Mouse (Mus musculus) layer of hippocampus, adult 11-12 months (tissue): ENCODE data around the gene Pld6.

ENCODE experiments used
- DNase-seq: peaks from one replicate; pipeline ENCODE4 v3.0.0; 2022; ENCODE audit warnings: low spot score

Gene Pld6

DNA sequence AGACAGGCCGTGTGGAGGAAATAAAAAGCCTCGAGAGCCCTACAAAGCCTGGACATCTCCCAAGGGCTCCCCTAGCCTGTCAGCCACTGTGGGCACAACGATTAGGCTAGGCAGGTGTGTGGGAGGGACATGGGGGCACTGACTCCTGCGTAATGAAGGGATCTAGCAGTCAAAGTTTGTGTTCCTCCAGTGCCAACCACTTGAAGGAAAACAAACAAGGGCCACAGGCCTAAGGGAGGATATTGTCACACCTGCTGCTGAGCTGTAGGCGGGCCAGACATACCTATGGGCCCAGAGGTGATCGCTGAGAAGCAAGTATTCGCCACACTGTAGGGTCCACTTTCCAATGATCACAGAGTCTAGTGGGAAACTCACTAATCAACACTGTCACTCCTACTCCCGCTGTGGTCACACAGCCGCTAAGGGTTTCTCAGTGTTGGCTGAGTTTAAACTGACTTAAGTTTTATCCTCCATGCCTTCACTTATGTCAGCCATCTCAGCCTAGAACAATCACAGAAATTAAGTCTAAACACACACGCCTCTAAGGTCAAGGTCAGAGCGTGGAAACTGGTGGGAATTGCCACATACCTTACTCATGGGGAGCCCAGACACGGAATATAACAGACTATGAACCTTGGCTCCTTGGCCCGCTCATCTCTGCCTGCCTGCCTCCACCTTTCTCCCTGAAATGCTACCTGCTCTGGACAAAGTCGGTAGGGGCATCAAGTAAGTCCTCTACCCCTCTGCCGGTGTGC is 824 bp downstream of the Pld6 start:
- no peak for DNase-seq

DNA sequence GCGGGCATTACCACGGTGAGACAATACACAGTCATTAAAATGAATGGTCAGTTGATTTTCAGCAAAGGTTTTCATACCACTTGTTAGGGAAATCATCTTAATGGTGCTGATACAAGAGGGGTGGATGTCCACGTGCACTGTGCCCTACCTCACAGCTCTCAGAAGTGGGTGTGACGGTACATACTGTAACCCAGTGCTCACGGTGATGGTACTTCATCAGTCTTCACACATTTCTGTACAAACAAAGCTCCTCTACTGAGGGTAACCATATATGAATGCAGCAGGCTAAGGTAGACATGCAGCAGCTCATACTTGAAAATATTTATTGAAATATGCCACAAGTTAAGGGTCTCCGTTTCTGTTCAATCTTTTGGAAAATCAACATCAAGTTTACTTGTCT is 3.9 kb downstream of the Pld6 start:
- no peak for DNase-seq

DNA sequence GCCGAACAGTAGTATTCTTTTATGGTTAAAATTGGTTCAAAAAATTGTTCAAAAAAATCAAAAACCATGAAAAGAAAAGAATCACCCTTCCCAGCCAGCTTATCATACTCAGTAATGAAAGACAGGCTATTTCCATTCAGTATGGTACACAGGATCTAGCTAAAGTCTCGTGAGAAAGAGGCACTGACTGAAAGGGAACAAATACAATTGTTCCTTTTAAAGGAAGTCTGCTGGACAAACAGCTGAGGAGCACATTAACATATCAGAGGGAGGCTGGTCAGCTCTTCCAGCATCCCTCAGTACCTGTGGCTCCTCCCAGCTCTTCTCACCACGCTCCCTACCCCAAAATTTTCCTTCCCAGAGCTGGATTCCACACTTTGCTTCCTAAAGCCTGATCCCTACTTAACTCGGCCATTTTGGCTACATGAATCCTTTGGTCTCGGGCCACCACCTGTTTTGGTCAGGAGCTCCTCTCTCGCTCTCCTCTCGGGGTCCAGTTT is 5.3 kb downstream of the Pld6 start:
- DNase-seq = no peak

DNA sequence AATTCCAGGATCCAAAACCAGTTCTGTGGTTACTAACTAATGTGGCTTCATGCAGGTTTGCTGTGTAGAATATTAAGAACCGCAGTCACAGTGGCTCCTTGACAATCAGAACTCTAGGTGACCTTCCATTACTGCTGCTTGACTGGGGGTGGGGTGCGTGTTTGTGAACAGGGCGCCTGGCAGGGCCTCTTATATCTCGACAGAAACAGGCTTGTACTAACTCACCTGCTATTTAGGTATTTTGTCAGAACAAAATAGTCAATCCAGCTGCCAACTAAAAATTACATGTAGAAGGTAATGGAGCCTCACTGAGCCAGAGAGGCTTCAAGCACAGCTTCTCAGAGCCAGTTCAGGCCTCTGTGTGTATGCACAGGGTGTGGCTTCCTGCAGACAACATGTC is 7.2 kb downstream of the Pld6 start:
- no peak for DNase-seq

DNA sequence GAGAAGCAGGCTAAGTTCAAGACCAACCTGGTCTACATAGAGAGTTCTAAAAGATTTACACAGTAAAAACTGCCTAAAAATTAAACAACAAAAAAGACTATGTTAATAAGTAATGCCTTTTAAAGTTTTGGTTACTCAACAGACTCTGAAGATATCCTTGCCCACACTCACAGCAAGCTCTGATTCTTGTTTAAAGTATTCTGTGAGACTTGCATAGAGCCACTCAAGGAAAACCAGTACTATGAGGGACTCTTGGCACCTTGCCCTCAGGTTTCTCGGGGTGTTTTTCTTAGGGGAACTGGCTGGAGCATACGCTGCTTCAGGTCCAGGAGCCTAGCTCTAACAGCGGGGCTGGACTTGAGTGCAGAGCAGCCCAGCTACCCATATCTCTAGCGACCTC is 8.0 kb downstream of the Pld6 start:
- no peak for DNase-seq

DNA sequence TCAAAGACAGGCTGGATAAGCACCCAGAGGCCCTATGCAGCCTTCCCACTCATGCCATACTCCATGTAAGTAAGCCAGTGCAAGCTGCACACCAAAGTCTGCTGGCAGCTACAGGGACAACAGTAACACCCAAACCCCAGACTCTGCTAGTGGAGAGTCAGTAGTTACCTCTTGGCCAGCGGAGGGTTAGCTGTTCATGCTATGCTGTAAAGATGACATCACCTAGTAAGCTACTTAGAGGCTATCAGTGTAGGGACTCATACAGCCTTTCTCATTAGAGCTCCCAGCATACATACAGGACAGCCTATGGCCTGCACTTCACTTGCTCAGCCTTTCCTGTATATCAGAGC is 8.6 kb downstream of the Pld6 start:
- no peak for DNase-seq

DNA sequence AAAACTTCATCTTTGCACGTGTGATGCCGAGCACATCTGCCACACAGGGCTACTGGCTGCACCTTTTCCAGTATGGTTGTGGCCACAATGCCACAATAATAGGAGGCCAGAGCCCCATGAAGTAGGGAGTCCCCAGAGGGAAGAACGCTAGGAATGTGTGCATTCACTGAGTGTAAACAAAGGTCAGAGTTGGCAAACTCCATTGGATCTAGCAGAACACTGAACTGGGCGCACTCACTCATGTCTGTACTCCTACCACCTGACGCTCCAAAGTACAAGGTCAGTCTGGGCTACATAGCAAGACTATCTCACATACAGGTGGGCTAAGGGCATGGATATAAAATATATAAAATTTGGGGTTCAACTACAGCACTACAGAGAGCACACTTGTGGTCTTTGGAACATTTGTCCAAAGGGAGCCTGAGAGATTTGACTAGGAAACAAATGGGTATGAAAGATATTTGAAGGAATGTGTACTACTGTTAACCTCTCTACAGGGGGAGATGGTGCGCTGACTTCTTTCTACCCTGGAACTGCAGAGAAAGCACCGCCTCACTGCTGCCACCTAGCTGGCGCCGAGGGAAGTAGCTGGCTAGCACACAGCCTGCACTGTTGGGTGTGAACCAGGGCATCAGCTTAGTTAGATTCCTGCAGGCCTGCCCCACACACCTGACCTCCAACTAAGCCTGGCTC is 9.1 kb downstream of the Pld6 start:
- peak; percentile 67 for DNase-seq

DNA sequence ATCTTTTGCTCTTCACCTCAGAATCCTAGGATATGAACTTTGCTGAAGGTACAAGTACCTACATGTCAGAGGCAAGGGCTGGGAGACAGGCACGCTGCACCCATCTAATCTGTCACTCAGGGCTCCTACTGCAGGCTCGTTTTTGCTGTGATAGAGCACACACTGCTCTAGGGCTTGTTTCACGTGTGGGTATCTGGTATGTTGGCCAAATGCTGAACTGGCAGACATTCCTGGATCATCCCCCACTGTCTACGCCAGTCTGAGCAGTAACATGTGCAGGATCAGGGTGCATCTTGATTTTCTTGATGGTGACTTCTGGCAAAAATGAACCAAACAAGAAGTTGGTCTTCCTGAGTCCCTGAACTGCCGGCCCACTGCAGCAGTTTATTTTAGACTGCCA is 10.2 kb downstream of the Pld6 start:
- peak; percentile 39 for DNase-seq

DNA sequence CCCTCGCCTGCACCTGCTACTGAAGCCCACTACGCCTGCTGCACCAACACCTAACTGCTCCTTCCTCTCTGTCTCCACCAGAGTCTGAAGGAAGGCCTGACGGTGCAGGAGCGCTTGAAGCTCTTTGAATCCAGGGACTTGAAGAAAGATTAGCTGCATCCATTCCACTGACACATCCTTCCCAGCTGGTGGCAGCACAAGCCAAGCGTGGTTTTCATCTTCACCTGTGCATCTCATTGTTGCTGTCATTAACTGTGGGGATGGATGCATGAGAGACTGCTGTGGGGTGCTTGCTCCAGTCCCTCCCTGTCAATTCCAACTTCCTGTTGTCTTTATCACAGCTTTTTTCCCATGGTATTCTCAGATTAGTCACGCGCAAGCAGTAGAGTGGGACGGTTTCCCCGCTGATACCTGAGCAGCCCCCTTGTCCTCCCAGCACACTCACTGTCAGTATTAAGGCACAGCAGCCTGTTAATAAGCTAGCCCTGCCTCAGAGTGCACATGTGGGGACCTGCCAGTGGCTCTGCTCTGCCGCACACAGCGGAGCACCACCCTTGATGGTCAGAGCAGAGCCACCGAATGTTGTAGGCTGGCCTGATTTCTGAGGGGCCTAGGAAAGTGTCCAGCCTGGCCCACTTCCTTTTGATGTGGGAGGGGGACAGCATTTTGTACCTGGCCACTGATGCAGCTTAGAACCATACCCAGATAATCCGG is 11.9 kb downstream of the Pld6 start:
- no peak for DNase-seq

DNA sequence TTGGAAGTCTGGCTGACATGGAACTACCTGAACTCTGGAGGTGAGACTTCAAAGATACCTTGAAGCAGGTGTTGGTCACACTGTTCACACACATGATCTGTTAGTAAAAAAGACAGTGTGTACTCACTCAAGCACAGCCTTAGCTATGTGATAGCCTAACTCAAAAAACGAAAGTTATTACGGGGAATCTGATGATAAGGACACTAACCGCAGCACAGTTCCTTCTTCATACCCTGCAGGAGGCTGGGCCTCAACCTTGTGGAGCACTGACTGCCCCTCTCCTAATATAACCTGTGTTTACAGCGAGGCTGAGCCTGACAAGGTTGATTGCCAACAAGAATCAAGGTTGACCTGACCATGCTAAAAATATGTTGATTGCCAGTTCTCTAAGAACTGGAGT is 12.9 kb downstream of the Pld6 start:
- DNase-seq = no peak

DNA sequence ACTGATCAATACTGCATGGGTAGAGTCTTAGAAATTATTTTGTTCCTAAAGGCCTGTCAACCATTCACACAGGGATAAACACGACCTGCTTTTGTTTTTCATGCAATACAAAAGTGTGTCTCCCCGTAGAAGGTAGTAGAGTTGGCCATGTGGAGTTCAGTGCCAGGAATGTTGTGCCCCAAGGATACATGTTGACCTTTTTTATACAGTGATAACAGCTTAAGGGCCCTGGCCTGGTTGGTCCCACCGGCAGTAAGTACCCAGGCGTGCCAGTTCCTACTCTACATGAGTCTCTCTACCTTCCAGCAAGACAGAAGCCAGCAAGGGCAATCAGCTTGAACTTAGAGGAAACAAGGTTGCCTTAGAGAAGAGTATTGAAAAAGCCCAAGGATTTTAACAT is 14.5 kb downstream of the Pld6 start:
- no peak for DNase-seq

DNA sequence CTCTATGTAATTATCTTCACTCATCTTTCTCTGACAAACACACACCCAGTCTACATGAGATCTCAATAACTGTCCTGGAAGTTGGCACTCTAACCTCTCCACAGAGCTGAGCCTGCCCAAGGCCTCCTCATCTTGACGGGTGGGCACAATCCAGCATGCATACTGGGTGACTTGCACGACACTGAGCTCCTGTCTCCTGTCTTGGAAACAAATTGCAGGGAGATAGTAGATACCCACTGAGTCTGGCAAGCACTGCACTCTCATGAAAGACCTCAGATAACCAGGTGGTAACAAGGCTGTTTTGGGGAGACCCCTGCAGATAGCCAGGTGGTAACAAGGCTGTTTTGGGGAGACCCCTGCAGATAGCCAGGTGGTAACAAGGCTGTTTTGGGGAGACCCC is 15.2 kb downstream of the Pld6 start:
- DNase-seq = no peak

DNA sequence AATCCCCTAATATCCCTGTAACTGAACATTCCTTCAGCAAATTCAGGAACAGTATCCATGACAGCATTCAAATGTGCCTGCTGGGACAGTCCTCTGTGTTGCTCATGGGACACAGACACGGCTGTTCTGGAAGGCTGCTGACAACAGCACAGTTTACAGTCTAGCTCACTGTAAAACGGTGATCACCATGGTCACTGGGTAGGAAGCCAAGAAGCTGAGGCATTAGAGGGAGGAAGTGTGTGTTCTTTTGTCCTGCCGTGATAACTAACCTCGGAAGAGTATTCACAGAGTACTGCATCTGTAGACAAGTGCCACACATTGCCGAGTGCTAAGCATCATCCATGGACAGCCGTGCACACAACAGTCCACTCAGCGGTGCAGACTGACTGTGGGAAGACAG is 16.7 kb downstream of the Pld6 start:
- DNase-seq = no peak

DNA sequence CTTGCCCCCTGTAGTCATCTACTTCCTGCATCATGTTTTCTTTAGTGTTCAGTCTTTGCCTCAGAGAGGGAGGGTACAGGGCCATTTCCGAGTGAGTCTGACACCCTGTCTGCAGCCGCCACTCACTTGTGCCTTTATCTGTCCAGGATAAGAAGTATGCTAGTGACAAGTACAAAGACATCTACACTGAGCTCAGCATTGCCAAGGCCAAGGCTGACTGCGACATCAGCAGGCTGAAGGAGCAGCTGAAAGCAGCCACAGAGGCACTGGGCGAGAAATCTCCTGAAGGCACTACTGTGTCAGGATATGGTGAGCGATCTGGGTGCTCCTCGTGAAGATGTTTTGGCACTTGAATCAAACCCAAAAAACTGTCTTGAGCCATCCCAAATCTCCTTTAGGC is 17.7 kb downstream of the Pld6 start:
- DNase-seq = no peak

DNA sequence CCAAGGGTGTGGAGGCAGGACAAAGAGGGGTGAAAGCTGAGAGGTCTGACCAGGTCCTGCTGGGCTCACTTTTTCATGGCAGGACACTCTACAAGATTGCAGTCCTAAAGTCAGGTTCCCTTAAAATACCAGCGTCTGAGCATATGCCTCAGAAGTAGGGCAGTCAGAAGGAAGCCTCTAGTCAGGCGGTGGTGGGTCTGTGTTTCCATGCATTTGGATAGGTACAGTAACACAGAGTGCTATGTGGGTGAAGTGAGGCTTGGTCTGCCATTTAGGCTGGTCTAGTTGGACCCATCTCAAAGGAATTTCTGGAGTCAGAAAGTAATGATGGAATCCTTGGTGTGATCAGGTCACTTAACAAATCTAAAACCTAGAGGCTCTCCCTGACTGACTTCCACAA is 18.1 kb downstream of the Pld6 start:
- DNase-seq = no peak

DNA sequence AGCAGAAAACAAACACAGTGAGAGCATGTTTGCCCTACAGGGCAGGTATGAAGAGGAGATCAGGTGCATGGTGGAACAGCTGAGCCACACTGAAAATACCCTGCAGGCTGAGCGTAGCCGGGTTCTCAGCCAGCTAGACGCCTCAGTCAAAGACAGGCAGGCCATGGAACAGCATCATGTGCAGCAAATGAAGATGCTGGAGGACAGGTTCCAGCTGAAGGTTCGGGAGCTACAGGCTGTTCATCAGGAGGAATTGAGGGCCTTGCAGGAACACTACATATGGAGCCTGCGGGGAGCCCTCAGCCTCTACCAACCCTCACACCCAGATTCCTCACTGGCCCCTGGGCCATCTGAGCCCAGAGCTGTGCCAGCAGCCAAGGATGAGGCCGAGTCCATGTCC is 26.6 kb downstream of the Pld6 start:
- DNase-seq = no peak

DNA sequence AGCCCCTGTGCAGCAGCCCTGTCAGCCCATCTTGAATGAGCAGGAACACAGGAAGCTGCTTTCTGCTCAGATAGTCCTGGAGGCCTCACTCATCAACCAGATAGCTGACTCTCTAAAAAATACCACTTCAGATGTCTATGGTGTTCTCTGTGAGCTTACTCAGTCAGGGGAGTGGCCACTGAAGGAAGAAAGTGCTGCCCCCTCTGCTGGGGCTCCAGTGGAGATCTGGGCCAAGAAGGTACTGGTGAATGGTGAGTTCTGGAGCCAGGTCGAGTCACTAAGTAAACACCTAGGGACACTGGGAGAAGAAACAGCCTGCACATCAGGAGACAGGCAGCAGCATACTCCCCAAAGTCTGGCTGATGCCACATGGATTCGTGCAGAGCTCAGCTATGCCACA is 27.8 kb downstream of the Pld6 start:
- DNase-seq = no peak

DNA sequence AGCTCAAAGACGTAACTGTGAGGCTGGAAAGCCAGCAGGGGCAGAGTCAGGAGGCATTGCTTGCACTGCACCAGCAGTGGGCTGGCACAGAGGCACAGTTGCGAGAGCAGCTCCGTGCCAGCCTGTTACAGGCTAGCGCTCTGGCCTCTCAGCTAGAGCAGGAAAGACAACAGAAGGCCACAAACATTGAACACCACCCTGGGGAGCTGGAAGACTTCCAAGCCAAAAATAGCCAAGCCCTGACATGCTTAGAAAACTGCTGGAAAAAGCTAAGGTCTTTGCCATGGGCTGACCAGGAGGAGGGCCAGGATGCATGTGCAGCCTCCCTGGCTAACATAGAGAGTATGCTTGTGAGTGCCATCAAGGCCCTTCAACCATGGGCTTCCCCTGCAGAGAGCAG is 28.3 kb downstream of the Pld6 start:
- DNase-seq = peak; percentile 72

DNA sequence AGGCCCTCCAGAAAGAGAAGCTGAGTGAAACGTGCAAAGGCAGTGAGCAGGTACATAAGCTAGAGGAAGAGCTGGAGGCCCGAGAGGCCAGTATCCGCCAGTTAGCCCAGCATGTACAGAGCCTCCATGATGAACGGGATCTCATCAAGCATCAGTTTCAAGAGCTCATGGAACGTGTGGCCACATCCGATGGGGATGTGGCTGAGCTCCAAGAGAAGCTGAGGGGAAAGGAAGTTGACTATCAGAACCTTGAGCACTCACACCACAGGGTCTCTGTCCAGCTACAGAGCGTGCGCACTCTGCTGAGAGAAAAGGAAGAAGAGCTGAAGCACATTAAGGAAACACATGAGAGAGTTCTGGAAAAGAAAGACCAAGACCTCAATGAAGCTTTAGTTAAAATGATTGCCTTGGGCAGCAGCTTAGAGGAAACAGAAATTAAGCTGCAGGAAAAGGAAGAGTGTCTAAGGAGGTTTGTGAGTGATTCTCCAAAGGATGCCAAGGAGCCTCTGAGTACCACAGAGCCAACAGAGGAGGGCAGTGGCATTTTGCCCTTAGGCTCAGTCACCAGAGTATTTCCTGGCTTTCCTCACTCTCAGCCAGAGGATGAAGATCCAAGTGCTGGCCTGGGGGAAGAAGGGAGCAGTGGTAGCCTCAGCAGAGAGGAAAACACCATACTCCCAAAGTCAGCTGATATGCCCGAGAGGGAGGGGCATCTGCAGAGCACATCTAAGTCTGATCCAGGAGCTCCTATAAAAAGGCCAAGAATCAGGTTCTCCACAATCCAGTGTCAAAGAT is 29.1 kb downstream of the Pld6 start:
- DNase-seq = no peak

DNA sequence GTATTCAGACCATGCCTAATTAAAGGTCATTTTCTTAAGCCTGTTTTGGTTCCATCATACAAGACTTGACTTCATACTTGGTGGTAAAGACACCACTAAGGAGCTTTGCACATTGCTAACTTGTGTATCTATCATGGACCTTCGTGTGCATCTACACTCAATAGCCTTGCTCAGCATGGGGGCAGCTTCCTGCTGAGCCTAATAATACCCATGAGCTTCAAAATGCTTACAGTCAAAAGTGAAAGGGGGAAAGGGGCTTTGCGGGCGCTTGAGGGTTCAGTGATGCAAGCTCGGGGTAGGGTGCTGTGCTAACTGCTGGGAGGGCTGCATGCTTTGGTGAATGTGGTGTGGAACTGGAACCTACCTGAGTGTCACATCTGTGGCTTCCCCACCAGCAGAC is 31.1 kb downstream of the Pld6 start:
- no peak for DNase-seq

DNA sequence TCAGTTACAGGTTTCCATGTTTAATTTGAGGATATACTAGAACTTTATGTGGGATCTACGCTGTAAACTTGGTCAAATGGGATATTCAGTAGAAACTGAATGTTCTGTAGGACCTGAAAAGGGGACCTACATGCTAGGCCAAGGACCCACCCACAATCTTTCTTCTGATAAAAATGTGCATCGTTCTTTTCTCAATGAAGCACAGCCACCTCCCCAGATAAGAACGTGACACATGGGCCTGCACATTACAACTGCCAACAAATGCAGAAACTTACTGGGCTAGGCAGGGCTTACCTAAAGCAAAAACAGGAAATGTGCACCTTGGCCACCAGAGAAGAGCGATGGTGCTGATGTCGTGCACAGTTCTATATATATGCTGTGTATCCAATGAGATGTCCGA is 32.9 kb downstream of the Pld6 start:
- DNase-seq = no peak

DNA sequence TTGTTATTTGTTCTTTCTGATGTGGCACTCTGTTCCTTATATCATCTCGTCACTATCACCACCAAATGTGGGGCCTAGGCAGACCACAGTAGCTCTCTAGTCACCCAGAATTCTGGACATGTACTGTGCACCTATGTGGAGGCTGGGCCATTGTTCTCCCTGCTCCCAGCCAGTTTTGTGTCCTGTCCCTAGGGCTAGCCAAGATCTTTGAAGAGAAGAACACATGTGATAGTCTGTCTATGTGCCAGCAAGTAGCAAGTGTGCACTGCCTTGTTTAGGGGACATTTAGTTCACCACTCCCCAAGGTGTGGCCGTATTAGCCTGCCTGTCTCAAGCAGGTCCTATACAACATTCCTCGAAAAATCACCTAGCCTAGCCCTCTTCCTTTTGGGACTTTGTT is 38.4 kb downstream of the Pld6 start:
- DNase-seq = no peak

DNA sequence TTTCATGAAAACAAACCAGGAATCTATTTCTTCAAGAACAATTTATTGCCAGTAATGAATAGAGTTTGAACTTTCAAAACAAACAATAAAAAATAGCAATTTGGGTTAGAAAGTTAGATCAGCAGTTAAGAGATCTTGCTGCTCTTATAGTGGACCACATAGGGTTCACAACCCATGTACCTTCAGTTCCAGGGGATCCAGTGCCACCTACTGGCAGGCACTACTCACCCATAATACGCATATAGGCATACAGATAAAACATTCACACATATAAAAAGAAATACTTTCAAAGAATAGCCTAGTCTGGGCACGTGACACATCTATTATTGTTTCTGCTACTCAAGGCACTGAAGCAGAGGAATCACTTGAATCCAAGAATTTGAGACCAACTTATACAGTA is 40.8 kb downstream of the Pld6 start:
- peak; percentile 56 for DNase-seq
